Mouse (Mus musculus) heart, embryonic 10.5 days (tissue): ENCODE data around the gene Hyls1. TPM values are rescaled to one million over a fixed set of nuclear protein-coding genes. Genes with fewer than 3 reads are reported as not detected.
A peak's percentile ranks its signal among the peaks of the same experiment; 100 is the strongest.
"Not testable (repeated sequence)": the region's sequence is repeated elsewhere in the genome, so short reads cannot be mapped to it uniquely, and the experiment has no call there.

Experiments
- DNase-seq: peaks from one replicate; pipeline ENCODE4 v3.0.0-alpha.2; 2017; ENCODE audit warnings: low spot score
- H3K27ac ChIP-seq: fragments of 300-500 bp; sonication (generic); 2 replicates; pipeline ENCODE4 v1.5.1; 2016; ENCODE audit warnings: mild to moderate bottlenecking
- H3K27me3 ChIP-seq: fragments of 300-500 bp; sonication (generic); 2 replicates; pipeline ENCODE4 v1.6.1; 2016; ENCODE audit warnings: mild to moderate bottlenecking; ENCODE audit not compliant: poor library complexity, insufficient read depth, severe bottlenecking
- H3K36me3 ChIP-seq: fragments of 300-500 bp; sonication (generic); 2 replicates; pipeline ENCODE4 v1.6.1; 2016; ENCODE audit warnings: mild to moderate bottlenecking, moderate library complexity
- H3K4me1 ChIP-seq: fragments of 300-500 bp; sonication (generic); 2 replicates; pipeline ENCODE4 v1.6.1; 2016; ENCODE audit warnings: mild to moderate bottlenecking
- H3K4me3 ChIP-seq: fragments of 300-500 bp; sonication (generic); 2 replicates; pipeline ENCODE4 v1.5.1; 2016; ENCODE audit warnings: mild to moderate bottlenecking, moderate library complexity
- H3K9me3 ChIP-seq: fragments of 300-500 bp; sonication (generic); 2 replicates; pipeline ENCODE4 v1.6.1; 2016; ENCODE audit warnings: mild to moderate bottlenecking, moderate library complexity
- WGBS: fragments of 180-500 bp; shearing (Covaris S2); methylation state at CpG from one replicate; pipeline ENCODE4 v1.1.7; 2016; 5-methylcytosine and 5-hydroxymethylcytosine counted together
- polyA plus RNA-seq: library from polyadenylated mRNA; unstranded; fragments of >200 nt; fragmentation: Nextera tagmentation; extraction: Ambion mirVana; gene quantifications from 2 replicates; pipeline ENCODE4 v1.2.1, GENCODE M21; 2016

Hyls1 gene
- polyA plus RNA-seq = 12.4 and 13.8 TPM in 2 replicates

- H3K4me3 ChIP-seq = peak within 1 kb of the TSS; percentile 83
- under 1% methylated on average over 86 of the region's 86 CpGs for WGBS
These were observed at the start of gene Hyls1, which contains the start of gene Pate2 for GRCm38 (mm10) chr9:35569571-35570534. TSS of gene Hyls1 (minus strand) at chr9:35570398. TSS of gene Pate2 (plus strand) at chr9:35570284.

GRCm38 (mm10) chr9:35616784-35617183 is 46.6 kb upstream of the Hyls1 start:
- H3K4me1 ChIP-seq, H3K27me3 ChIP-seq, H3K36me3 ChIP-seq, DNase-seq, H3K9me3 ChIP-seq, H3K27ac ChIP-seq, H3K4me3 ChIP-seq: not testable (repeated sequence)
- 73% methylated on average over 2 of the region's 2 CpGs for WGBS

More at GRCm38 (mm10) chr9:35569571-35570534, at the start of gene Hyls1, which contains the start of gene Pate2:
- H3K27me3 ChIP-seq = peaks cover 11% of the 10 kb centered on the region
- peaks cover 14% of the 10 kb centered on the region; the same call in 1 of the 2 replicates for H3K4me1 ChIP-seq
- peak within 1 kb of the TSS; percentile 93 for H3K27ac ChIP-seq
- DNase-seq = peak; percentile 98
- no peaks in the 10 kb centered on the region for H3K9me3 ChIP-seq
- H3K36me3 ChIP-seq = peaks cover 34% of the 10 kb centered on the region

GRCm38 (mm10) chr9:35614005-35614404 is 43.8 kb upstream of the Hyls1 start:
- Histone ChIP-seq H3K27ac (no peak overlapping the region), H3K4me1 (no peaks in the 10 kb centered on the region), H3K27me3 (no peaks in the 10 kb centered on the region), H3K9me3 (no peaks in the 10 kb centered on the region), H3K4me3 (no peak overlapping the region), H3K36me3 (no peaks in the 10 kb centered on the region)
- no peak for DNase-seq
- WGBS = 25% methylated on average over 2 of the region's 2 CpGs

GRCm38 (mm10) chr9:35611841-35612240 is 41.6 kb upstream of the Hyls1 start, which contains the start of gene Pate4:
TSS of gene Pate4 (minus strand) at chr9:35611941.
- DNase-seq = no peak
- no peak within 1 kb of the TSS for H3K4me3 ChIP-seq
- 76% methylated on average over 1 of the region's 1 CpGs for WGBS
- no peaks in the 10 kb centered on the region for H3K9me3 ChIP-seq
- H3K27me3 ChIP-seq = no peaks in the 10 kb centered on the region
- H3K4me1 ChIP-seq = no peaks in the 10 kb centered on the region
- no peaks in the 10 kb centered on the region for H3K36me3 ChIP-seq
- H3K27ac ChIP-seq = no peak within 1 kb of the TSS

GRCm38 (mm10) chr9:35607647-35608405 is 37.6 kb upstream of the Hyls1 start:
- DNase-seq = no peak
- Histone ChIP-seq H3K4me3 (no peak overlapping the region), H3K27ac (no peak overlapping the region), H3K4me1 (no peaks in the 10 kb centered on the region), H3K36me3 (no peaks in the 10 kb centered on the region), H3K27me3 (no peaks in the 10 kb centered on the region), H3K9me3 (no peaks in the 10 kb centered on the region)
- 63% methylated on average over 8 of the region's 8 CpGs for WGBS

- Histone ChIP-seq H3K9me3 (no peaks in the 10 kb centered on the region), H3K4me3 (no peak overlapping the region), H3K4me1 (no peaks in the 10 kb centered on the region), H3K36me3 (no peaks in the 10 kb centered on the region), H3K27me3 (no peaks in the 10 kb centered on the region), H3K27ac (no peak overlapping the region)
- WGBS = 10% methylated on average over 2 of the region's 2 CpGs
- no peak for DNase-seq
These were observed 22.7 kb upstream of the Hyls1 start for GRCm38 (mm10) chr9:35592903-35593302.

GRCm38 (mm10) chr9:35587674-35588073 is 17.5 kb upstream of the Hyls1 start:
- H3K27ac ChIP-seq = no peak overlapping the region
- no peaks in the 10 kb centered on the region for H3K36me3 ChIP-seq
- no peaks in the 10 kb centered on the region for H3K27me3 ChIP-seq
- H3K9me3 ChIP-seq = no peaks in the 10 kb centered on the region
- 16% methylated on average over 1 of the region's 1 CpGs for WGBS
- H3K4me1 ChIP-seq = no peaks in the 10 kb centered on the region
- H3K4me3 ChIP-seq = no peak overlapping the region
- no peak for DNase-seq

- DNase-seq = no peak
- Histone ChIP-seq H3K4me3 (peak overlapping the region; percentile 58), H3K27ac (no peak overlapping the region), H3K4me1 (peaks cover 4% of the 10 kb centered on the region; the same call in 1 of the 2 replicates), H3K9me3 (no peaks in the 10 kb centered on the region), H3K27me3 (peaks cover 16% of the 10 kb centered on the region), H3K36me3 (no peaks in the 10 kb centered on the region)
- WGBS = 4% methylated on average over 32 of the region's 32 CpGs
These were observed 4.2 kb upstream of the Hyls1 start for GRCm38 (mm10) chr9:35574416-35574815.

GRCm38 (mm10) chr9:35570663-35571062 is 465 bp upstream of the Hyls1 start:
- no peaks in the 10 kb centered on the region for H3K9me3 ChIP-seq
- peak overlapping the region; percentile 83 for H3K4me3 ChIP-seq
- H3K36me3 ChIP-seq = peaks cover 25% of the 10 kb centered on the region
- peak overlapping the region; percentile 93 for H3K27ac ChIP-seq
- DNase-seq = no peak
- peaks cover 9% of the 10 kb centered on the region; the same call in 1 of the 2 replicates for H3K4me1 ChIP-seq
- H3K27me3 ChIP-seq = peaks cover 16% of the 10 kb centered on the region
- WGBS = 5% methylated on average over 5 of the region's 5 CpGs

- Histone ChIP-seq H3K4me3 (no peak overlapping the region), H3K36me3 (peaks cover 40% of the 10 kb centered on the region), H3K27ac (no peak overlapping the region), H3K27me3 (no peaks in the 10 kb centered on the region), H3K9me3 (no peaks in the 10 kb centered on the region), H3K4me1 (peaks cover 10% of the 10 kb centered on the region; the same call in 1 of the 2 replicates)
- DNase-seq = no peak
- 88% methylated on average over 3 of the region's 3 CpGs for WGBS
These were observed 2.2 kb downstream of the Hyls1 start for GRCm38 (mm10) chr9:35567995-35568394.

- peak; percentile 66 for DNase-seq
- 0 out of 2 replicates have a peak overlapping the region, but pooled peaks have one; percentile 8 for H3K4me3 ChIP-seq
- H3K4me1 ChIP-seq = peaks cover 14% of the 10 kb centered on the region; the same call in 1 of the 2 replicates
- WGBS = 64% methylated on average over 5 of the region's 5 CpGs
- H3K27ac ChIP-seq = peak overlapping the region; percentile 18; the same call in 1 of the 2 replicates
- peaks cover 54% of the 10 kb centered on the region for H3K36me3 ChIP-seq
- H3K9me3 ChIP-seq = no peaks in the 10 kb centered on the region
- H3K27me3 ChIP-seq = no peaks in the 10 kb centered on the region
These were observed 5.5 kb downstream of the Hyls1 start for GRCm38 (mm10) chr9:35564536-35565240.

GRCm38 (mm10) chr9:35561583-35561982 is 8.6 kb downstream of the Hyls1 start:
- H3K9me3 ChIP-seq = no peaks in the 10 kb centered on the region
- H3K4me3 ChIP-seq = no peak overlapping the region
- H3K4me1 ChIP-seq = peaks cover 17% of the 10 kb centered on the region
- peaks cover 12% of the 10 kb centered on the region; the same call in 1 of the 2 replicates for H3K27me3 ChIP-seq
- H3K36me3 ChIP-seq = peaks cover 37% of the 10 kb centered on the region
- peak; percentile 63 for DNase-seq
- no peak overlapping the region for H3K27ac ChIP-seq
- 92% methylated on average over 6 of the region's 6 CpGs for WGBS
